Mouse (Mus musculus) liver, embryonic 14.5 days (tissue): Measurements from ENCODE around the gene Rnf150.

Source experiments
- CTCF ChIP-seq: IDR thresholded peaks from 2 replicates; pipeline ENCODE4 v1.5.1; 2016; ENCODE audit warnings: antibody characterized with exemption, low read depth, control low read depth
- EP300 ChIP-seq: IDR thresholded peaks from 2 replicates; pipeline ENCODE4 v1.6.1; 2016; ENCODE audit warnings: antibody characterized with exemption, low read depth

DNA sequence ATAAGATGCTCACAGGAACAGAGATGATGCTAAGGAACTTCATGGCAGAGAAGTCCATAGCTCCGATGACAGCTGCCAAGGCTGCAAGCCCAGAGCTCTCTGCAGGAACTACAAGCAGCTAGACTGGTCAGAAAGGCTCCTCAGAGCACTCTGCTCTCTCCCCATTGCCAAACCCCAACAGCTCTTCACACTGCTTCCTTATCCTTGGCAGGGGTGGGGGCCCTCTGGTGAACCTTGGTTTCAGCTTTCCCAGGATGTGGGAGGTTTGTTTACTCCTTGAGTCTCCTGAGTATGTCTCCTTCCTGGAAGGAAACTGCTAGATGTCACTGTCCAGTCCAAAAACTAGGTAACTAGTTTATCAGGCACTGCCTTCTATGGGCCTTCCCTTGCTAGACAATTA, 276.9 kb downstream of the Rnf150 start:
- TF ChIP-seq CTCF (no peak), EP300 (no peak)
